Mouse (Mus musculus) intestine, embryonic 16.5 days (tissue): ENCODE measurements around the gene Acbd3. TPM values are rescaled to one million over a fixed set of nuclear protein-coding genes. Genes with fewer than 3 reads are reported as not detected.

Experiments used
- polyA plus RNA-seq: library from polyadenylated mRNA; unstranded; fragments of >200 nt; fragmentation: Nextera tagmentation; extraction: Ambion mirVana; gene quantifications from 2 replicates; pipeline ENCODE4 v1.2.1, GENCODE M21; 2015

The Acbd3 gene
- polyA plus RNA-seq, 1 experiment from 2014 or later = 17.1 TPM

Other genes starting within 250 kb of the Acbd3 start
- gene Stum, start 242.5 kb upstream of the Acbd3 start, polyA plus RNA-seq = 1.2 and 1.4 TPM in 2 replicates
- 90.2 and 93.8 TPM in 2 replicates for gene Parp1, start 157.1 kb upstream of the Acbd3 start, polyA plus RNA-seq
- gene Lin9, start 84.9 kb upstream of the Acbd3 start, polyA plus RNA-seq = 12.2 and 13.1 TPM in 2 replicates
- 0.05 and 0.10 TPM in 2 replicates for gene Mixl1, start 29.0 kb upstream of the Acbd3 start, polyA plus RNA-seq
- 1,661 and 1,810 TPM in 2 replicates for gene H3f3a, start 87.9 kb downstream of the Acbd3 start, polyA plus RNA-seq
- gene Sde2, start 125.1 kb downstream of the Acbd3 start, polyA plus RNA-seq = 28.3 and 30.8 TPM in 2 replicates
- gene Lefty2, start 167.1 kb downstream of the Acbd3 start, polyA plus RNA-seq = 0.05 TPM in 1 of 2 replicates, not detected in the other
- gene Pycr2, start 178.2 kb downstream of the Acbd3 start, polyA plus RNA-seq = 63.8 and 73.2 TPM in 2 replicates
- gene Lefty1, start 209.0 kb downstream of the Acbd3 start, polyA plus RNA-seq = 1.8 and 2.0 TPM in 2 replicates
- 14.9 and 16.2 TPM in 2 replicates for gene Tmem63a, start 216.3 kb downstream of the Acbd3 start, polyA plus RNA-seq